Mouse (Mus musculus) midbrain, embryonic 13.5 days (tissue): ENCODE data around the gene Uvssa. TPM values are rescaled to one million over a fixed set of nuclear protein-coding genes. Genes with fewer than 3 reads are reported as not detected.

Experiments used
- ATAC-seq: fragments of 200-750 bp; cut with Nextera tagmentation; 2 replicates; pipeline ENCODE4 v1.8.0; 2017; ENCODE audit warnings: mild to moderate bottlenecking, moderate TSS enrichment, moderate library complexity
- H3K27ac ChIP-seq: fragments of 300-500 bp; sonication (generic); 2 replicates; pipeline ENCODE4 v1.5.1; 2015; ENCODE audit warnings: inconsistent platforms, mild to moderate bottlenecking, moderate library complexity
- H3K27me3 ChIP-seq: fragments of 300-500 bp; sonication (generic); 2 replicates; pipeline ENCODE4 v1.6.1; 2015; ENCODE audit warnings: mild to moderate bottlenecking, inconsistent platforms
- H3K36me3 ChIP-seq: fragments of 300-500 bp; sonication (generic); 2 replicates; pipeline ENCODE4 v1.6.1; 2015; ENCODE audit warnings: mild to moderate bottlenecking, inconsistent platforms
- H3K4me1 ChIP-seq: fragments of 300-500 bp; sonication (generic); replicated peaks from 2 replicates; pipeline ENCODE4 v1.6.1; 2015; ENCODE audit warnings: inconsistent platforms
- H3K4me2 ChIP-seq: fragments of 300-500 bp; sonication (generic); replicated peaks from 2 replicates; pipeline ENCODE4 v1.6.1; 2015; ENCODE audit warnings: moderate library complexity, mild to moderate bottlenecking, inconsistent platforms
- H3K4me3 ChIP-seq: fragments of 300-500 bp; sonication (generic); replicated peaks from 2 replicates; pipeline ENCODE4 v1.5.1; 2015; ENCODE audit warnings: mild to moderate bottlenecking, inconsistent platforms
- H3K9ac ChIP-seq: fragments of 300-500 bp; sonication (generic); replicated peaks from 2 replicates; pipeline ENCODE4 v1.6.1; 2015; ENCODE audit warnings: mild to moderate bottlenecking, inconsistent platforms
- H3K9me3 ChIP-seq: fragments of 300-500 bp; sonication (generic); 2 replicates; pipeline ENCODE4 v1.6.1; 2016; ENCODE audit warnings: mild to moderate bottlenecking, inconsistent platforms
- WGBS: fragments of 180-500 bp; shearing (Covaris S2); methylation state at CpG from one replicate; pipeline ENCODE4 v1.1.7; 2015; 5-methylcytosine and 5-hydroxymethylcytosine counted together
- polyA plus RNA-seq: library from polyadenylated mRNA; unstranded; fragments of >200 nt; fragmentation: Nextera tagmentation; extraction: Ambion mirVana; gene quantifications from 2 replicates; pipeline ENCODE4 v1.2.1, GENCODE M21; 2015

The Uvssa gene
- polyA plus RNA-seq, 1 experiment from 2014 or later: 9.9 TPM

GRCm38 (mm10) chr5:33377801-33378301, 498 bp upstream of the Uvssa start:
- peak overlapping the region; percentile 55 for H3K4me3 ChIP-seq
- peak overlapping the region; percentile 79 for H3K9ac ChIP-seq
- no peaks in the 10 kb centered on the region for H3K9me3 ChIP-seq
- H3K27me3 ChIP-seq: no peaks in the 10 kb centered on the region
- H3K4me1 ChIP-seq: peaks cover 12% of the 10 kb centered on the region
- H3K36me3 ChIP-seq: peaks cover 29% of the 10 kb centered on the region
- peak overlapping the region; percentile 86 for H3K4me2 ChIP-seq
- peak overlapping the region; percentile 96 for H3K27ac ChIP-seq
- WGBS: under 1% methylated on average over 21 of the region's 21 CpGs
- ATAC-seq: peak; percentile 25

- Histone ChIP-seq H3K4me2 (no peak overlapping the region), H3K27me3 (no peaks in the 10 kb centered on the region), H3K36me3 (peaks cover 30% of the 10 kb centered on the region), H3K9ac (no peak overlapping the region), H3K27ac (no peak overlapping the region), H3K4me3 (no peak overlapping the region), H3K9me3 (no peaks in the 10 kb centered on the region), H3K4me1 (no peaks in the 10 kb centered on the region)
- 81% methylated on average over 11 of the region's 11 CpGs for WGBS
- no peak for ATAC-seq
Observed at GRCm38 (mm10) chr5:33387550-33387949, 9.2 kb downstream of the Uvssa start.

- ATAC-seq: peak; percentile 77
- 18% methylated on average over 7 of the region's 7 CpGs for WGBS
- Histone ChIP-seq H3K36me3 (peaks cover 25% of the 10 kb centered on the region), H3K4me2 (no peak overlapping the region), H3K9ac (no peak overlapping the region), H3K4me1 (peaks cover 10% of the 10 kb centered on the region), H3K27me3 (no peaks in the 10 kb centered on the region), H3K4me3 (no peak overlapping the region), H3K9me3 (no peaks in the 10 kb centered on the region), H3K27ac (no peak overlapping the region)
Observed at GRCm38 (mm10) chr5:33393803-33394202, 15.5 kb downstream of the Uvssa start.

GRCm38 (mm10) chr5:33395693-33396092, 17.3 kb downstream of the Uvssa start:
- Histone ChIP-seq H3K4me1 (peaks cover 20% of the 10 kb centered on the region), H3K9ac (0 out of 2 replicates have a peak overlapping the region, but pooled peaks have one; percentile 26), H3K4me3 (no peak overlapping the region), H3K27me3 (no peaks in the 10 kb centered on the region), H3K36me3 (peaks cover 14% of the 10 kb centered on the region), H3K4me2 (no peak overlapping the region), H3K27ac (no peak overlapping the region), H3K9me3 (no peaks in the 10 kb centered on the region)
- 83% methylated on average over 11 of the region's 11 CpGs for WGBS
- no peak for ATAC-seq

- Histone ChIP-seq H3K27ac (no peak overlapping the region), H3K4me3 (no peak overlapping the region), H3K27me3 (no peaks in the 10 kb centered on the region), H3K36me3 (peaks cover 10% of the 10 kb centered on the region), H3K4me1 (peaks cover 25% of the 10 kb centered on the region), H3K9ac (no peak overlapping the region), H3K4me2 (no peak overlapping the region), H3K9me3 (no peaks in the 10 kb centered on the region)
- ATAC-seq: no peak
- WGBS: 85% methylated on average over 7 of the region's 7 CpGs
Observed at GRCm38 (mm10) chr5:33396828-33397227, 18.5 kb downstream of the Uvssa start.

- Histone ChIP-seq H3K27ac (no peak overlapping the region), H3K27me3 (no peaks in the 10 kb centered on the region)
Observed at GRCm38 (mm10) chr5:33400819-33401218, 22.5 kb downstream of the Uvssa start.

DNA sequence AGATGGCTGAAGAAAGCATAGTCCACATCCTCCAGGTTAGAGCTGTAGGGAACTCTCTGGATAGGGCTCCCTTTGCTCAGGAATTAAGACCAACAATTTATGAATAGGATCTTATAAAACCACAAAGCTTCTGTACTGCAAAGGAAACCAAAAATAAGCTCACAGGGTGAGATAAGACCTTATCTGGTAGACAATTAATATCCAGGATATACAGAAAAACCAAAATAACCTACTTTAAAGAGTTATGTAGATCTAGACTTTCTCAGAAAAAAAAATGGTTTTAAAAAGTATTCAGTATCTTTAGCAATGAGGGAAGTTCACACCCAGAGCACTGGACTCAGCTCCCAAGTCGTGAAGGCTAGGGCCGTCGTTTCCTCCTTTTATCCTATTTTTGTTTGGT, 42.0 kb downstream of the Uvssa start:
- no peak overlapping the region for H3K4me2 ChIP-seq

More at GRCm38 (mm10) chr5:33400819-33401218, 22.5 kb downstream of the Uvssa start:
- H3K4me2 ChIP-seq: no peak overlapping the region
- no peak overlapping the region for H3K9ac ChIP-seq
- peak; percentile 56; the same call in 1 of the 2 replicates for ATAC-seq
- no peak overlapping the region for H3K4me3 ChIP-seq
- H3K9me3 ChIP-seq: no peaks in the 10 kb centered on the region
- WGBS: 49% methylated on average over 12 of the region's 12 CpGs
- peaks cover 7% of the 10 kb centered on the region; the same call in 1 of the 2 replicates for H3K36me3 ChIP-seq
- H3K4me1 ChIP-seq: peaks cover 29% of the 10 kb centered on the region

GRCm38 (mm10) chr5:33427461-33427860, 49.1 kb downstream of the Uvssa start:
- no peak overlapping the region for H3K27ac ChIP-seq
- H3K4me2 ChIP-seq: no peak overlapping the region
- ATAC-seq: no peak
- peaks cover 18% of the 10 kb centered on the region for H3K4me1 ChIP-seq
- no peaks in the 10 kb centered on the region for H3K9me3 ChIP-seq
- H3K27me3 ChIP-seq: peaks cover 77% of the 10 kb centered on the region
- H3K36me3 ChIP-seq: no peaks in the 10 kb centered on the region
- H3K4me3 ChIP-seq: no peak overlapping the region
- no peak overlapping the region for H3K9ac ChIP-seq

More for the DNA sequence above, 42.0 kb downstream of the Uvssa start:
- Histone ChIP-seq H3K9me3 (no peaks in the 10 kb centered on the region), H3K9ac (no peak overlapping the region), H3K36me3 (peaks cover 3% of the 10 kb centered on the region; the same call in 1 of the 2 replicates), H3K4me3 (no peak overlapping the region), H3K4me1 (no peaks in the 10 kb centered on the region), H3K27me3 (peaks cover 8% of the 10 kb centered on the region; the same call in 1 of the 2 replicates), H3K27ac (no peak overlapping the region)
- WGBS: 75% methylated on average over 3 of the region's 3 CpGs
- no peak for ATAC-seq

DNA sequence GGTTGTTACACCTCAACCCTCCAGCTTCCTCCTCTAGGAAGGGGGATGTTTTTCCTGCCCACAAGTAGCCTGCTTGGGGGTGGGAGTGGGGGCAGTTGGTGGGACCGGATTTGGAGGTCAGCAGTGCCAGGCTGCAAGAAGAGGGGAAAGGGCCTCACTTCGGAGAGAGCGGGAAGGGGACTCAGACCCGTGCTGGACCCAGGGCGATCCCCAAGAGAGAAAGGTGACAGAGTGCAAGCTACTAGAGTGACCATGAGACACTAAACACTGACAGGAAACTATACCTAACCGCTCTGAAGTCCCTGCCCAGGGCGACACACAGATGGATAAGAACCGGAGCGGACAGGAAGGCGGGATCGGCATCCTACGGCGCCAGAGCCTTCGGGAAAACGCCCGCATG, 51.8 kb downstream of the Uvssa start:
- H3K36me3 ChIP-seq: no peaks in the 10 kb centered on the region
- peaks cover 98% of the 10 kb centered on the region for H3K27me3 ChIP-seq
- H3K4me2 ChIP-seq: no peak overlapping the region
- H3K9me3 ChIP-seq: no peaks in the 10 kb centered on the region
- H3K4me1 ChIP-seq: peaks cover 42% of the 10 kb centered on the region
- H3K27ac ChIP-seq: no peak overlapping the region
- no peak for ATAC-seq
- 3% methylated on average over 16 of the region's 16 CpGs for WGBS
- H3K9ac ChIP-seq: no peak overlapping the region
- H3K4me3 ChIP-seq: no peak overlapping the region

DNA sequence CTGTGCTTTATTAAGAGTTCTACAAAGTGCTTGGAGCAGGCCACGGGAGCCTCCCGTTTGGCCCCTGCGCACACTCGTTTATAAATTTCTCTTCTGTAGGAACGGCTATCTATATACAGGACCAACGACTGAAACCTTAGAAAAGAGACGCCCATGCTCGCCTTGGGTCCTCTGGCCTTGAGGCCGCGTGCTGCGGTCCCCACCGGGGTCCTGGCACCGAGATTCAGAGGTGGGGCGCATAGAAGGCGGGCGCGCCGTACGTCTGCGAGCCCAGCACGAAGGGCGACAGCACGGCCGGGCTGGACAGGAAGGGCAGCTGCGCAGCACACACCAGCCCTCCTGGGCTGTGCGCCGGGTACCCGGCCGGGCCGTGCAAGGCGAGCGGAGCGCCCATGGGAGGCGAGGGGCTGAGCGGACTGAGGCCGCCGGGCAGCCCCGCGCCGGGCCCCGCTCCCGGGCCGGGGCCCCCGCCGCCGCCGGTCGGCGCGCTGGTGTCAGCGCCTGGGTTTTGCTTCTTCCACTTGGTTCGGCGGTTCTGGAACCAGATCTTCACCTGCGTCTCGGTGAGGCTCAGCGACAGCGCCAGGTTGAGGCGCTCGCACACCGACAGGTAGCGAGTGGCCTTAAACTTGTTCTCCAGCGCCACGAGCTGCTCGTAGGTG, 52.3 kb downstream of the Uvssa start:
- Histone ChIP-seq H3K4me1 (peaks cover 47% of the 10 kb centered on the region), H3K4me2 (peak overlapping the region; percentile 37), H3K27ac (no peak overlapping the region), H3K27me3 (peaks cover 98% of the 10 kb centered on the region), H3K36me3 (no peaks in the 10 kb centered on the region), H3K4me3 (peak overlapping the region; percentile 20), H3K9me3 (no peaks in the 10 kb centered on the region), H3K9ac (no peak overlapping the region)
- 1% methylated on average over 64 of the region's 64 CpGs for WGBS
- no peak for ATAC-seq

GRCm38 (mm10) chr5:33431173-33432005, 53.0 kb downstream of the Uvssa start:
- peaks cover 100% of the 10 kb centered on the region for H3K27me3 ChIP-seq
- H3K4me1 ChIP-seq: peaks cover 53% of the 10 kb centered on the region
- H3K36me3 ChIP-seq: no peaks in the 10 kb centered on the region
- H3K4me2 ChIP-seq: peak overlapping the region; percentile 37
- H3K27ac ChIP-seq: no peak overlapping the region
- H3K9me3 ChIP-seq: no peaks in the 10 kb centered on the region
- peak overlapping the region; percentile 20 for H3K4me3 ChIP-seq
- under 1% methylated on average over 77 of the region's 77 CpGs for WGBS
- H3K9ac ChIP-seq: no peak overlapping the region
- ATAC-seq: no peak
